Mouse (Mus musculus) thymus, postnatal 25 days (tissue): Measurements from ENCODE around the gene Tcl1b3.
A peak's percentile ranks its signal among the peaks of the same experiment; 100 is the strongest.
"Not testable (repeated sequence)": the region's sequence is repeated elsewhere in the genome, so short reads cannot be mapped to it uniquely, and the experiment has no call there.

Experiments used
- DNase-seq: peaks from one replicate; pipeline ENCODE4 v3.0.0; 2022

The Tcl1b3 gene

DNA sequence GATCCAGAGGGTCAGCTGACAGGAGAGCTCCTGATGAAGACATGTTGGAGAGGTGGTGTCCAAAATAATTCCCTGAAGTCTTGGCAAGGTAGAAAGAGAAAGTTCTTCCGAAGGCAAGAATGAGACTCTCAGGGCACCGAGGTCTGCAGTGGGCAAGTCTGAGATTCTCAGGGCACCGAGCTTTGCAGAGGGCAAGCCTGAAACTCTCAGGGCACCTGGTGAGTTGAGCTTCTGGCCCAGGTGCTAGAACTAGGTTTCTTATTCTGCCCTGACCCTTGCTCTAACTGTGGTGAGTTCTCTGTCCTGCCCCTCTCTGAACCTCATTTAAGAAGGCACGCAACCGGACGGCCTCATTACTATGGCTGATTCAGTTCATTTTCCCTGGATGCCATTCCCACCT is at the start of gene Tcl1b3:
Gene Tcl1b3, plus strand, starts transcription at position 301 of the 400 bp plus-strand sequence.
- DNase-seq: not testable (repeated sequence)

DNA sequence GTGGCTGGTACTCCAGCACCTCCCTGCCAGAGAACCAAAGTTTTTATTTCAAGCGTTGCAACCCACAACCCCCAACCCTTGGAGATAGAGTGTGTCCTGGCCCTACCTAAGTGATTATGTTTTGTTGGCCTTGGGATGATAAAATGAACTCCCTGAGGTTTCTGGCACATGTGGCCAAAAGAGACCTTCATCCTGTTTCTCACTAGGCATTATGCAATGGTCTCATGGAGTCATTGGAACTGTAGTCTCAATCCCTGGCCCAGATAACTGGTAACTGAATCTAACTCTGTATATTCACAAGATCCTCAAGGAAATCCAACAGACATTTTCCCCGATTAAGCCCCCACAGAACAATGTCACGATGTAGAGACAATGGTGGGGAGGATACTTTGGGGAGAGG is 47.7 kb upstream of the Tcl1b3 start:
- DNase-seq: no peak

DNA sequence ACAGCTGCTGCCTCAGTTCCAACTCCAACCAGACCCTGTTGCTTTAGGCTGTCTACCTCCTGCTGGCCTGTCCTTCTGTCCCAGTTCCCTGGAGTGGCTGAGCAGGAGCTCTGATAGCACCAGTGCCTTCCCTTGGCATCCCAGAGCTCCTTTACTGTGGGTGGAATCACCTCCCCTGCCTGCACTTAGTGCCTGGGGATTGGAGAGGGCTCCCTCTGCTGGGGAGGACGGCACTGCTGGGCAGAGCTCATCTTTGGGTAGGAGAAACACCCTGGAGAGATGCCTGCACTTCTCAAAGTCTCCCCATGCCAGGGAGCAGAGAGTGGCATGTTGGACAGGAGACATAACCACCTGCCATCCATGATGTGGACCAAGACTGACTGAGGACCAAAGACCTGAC is 45.9 kb upstream of the Tcl1b3 start:
- not testable (repeated sequence) for DNase-seq

DNA sequence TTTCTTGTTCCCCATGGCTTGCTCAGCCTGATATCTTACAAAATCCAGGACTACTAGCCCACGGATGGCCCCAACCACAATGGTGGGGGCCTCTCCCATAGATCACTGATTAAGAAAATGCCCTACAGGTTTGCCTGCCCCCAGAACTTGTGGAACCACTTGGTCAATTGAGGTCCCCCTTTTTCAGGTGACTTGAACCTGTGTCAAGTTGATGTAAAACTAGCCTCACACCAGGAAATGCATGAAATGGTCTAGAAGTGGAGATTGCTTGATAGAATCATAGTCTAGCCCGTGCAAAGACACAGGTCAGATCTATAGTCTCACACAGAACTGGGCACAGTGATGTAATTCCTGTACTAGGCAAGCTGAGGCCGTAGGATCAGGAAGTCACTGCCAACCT is 45.1 kb upstream of the Tcl1b3 start, which contains the start of gene Tcl1b2:
Gene Tcl1b2, plus strand, starts transcription at position 301 of the 400 bp plus-strand sequence.
- no peak for DNase-seq

DNA sequence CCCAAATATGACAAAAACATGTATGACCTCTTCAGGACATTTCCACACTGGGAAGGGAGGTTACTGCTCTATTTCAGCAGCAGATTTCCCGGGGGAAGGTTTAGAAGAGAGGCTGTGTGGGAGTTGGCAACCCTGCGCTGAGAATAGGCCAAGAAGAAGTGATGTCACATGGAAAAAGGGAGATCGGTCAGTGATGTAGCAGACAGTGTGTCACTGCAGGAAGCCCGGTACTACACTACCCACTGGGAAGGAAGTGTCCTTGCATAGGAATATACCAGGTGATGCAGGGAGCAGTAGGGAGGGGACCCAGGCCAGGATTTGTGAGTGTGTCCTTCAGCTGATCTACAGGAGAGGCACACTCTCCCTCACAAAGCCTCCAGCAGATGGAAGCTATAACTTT is 35.6 kb upstream of the Tcl1b3 start:
- not testable (repeated sequence) for DNase-seq

DNA sequence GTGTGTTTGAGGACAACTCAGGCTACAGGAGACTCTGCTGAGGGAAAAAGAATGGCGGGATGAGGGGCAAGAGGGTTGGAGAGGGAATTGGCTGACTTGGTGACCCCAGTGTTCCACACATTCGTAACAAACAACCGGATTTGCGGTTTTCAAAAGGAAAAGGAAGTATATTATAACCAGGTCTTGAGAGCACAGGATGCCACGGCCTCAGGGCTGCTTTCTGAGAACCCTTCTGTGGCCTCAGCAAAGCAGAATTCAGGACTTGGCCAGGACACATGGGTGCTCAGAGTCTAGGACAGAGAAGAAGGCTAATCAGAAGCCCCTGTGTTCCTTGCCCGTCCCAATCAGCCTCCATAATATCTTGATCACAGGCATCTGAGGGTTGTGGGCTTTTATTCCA is 32.0 kb upstream of the Tcl1b3 start:
- no peak for DNase-seq

DNA sequence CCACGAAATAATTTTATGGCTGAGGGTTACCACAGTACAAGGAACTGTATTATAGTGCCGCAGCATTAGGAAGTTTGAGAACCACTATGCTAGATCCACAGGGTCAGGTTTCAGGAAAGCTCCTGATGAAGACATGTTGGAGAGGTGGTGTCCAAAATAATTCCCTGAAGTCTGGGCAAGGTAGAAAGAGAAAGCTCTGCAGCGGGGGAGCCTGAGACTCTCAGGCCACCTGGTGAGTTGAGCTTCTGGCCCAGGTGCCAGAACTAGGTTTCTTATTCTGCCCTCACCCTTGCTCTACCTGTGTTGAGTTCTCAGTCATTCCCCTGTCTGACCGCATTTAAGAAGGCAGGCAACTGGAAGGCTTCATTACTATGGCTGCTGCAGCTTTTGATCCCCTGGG is 31.5 kb upstream of the Tcl1b3 start, which contains the start of gene Tcl1b1:
Gene Tcl1b1, plus strand, starts transcription at position 301 of the 400 bp plus-strand sequence.
- DNase-seq: no peak

DNA sequence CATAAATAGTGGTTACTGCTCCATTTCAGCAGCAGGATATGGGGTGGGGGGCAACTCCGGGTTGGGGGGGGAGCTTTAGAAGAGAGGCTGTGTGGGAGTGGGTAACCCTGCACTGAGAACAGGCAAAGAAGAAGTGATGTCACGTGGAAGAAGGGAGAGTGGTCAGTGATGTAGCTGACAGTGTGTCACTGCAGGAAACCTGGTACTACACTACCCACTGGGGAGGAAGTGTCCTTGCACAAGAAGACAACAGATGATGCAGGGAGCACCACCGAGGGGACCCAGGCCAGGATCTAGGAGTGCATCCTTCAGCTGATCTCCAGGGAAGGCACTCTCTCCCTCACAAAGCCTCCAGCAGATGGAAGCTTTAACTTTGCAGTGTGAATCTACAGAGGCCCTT is 24.1 kb upstream of the Tcl1b3 start:
- DNase-seq: no peak

DNA sequence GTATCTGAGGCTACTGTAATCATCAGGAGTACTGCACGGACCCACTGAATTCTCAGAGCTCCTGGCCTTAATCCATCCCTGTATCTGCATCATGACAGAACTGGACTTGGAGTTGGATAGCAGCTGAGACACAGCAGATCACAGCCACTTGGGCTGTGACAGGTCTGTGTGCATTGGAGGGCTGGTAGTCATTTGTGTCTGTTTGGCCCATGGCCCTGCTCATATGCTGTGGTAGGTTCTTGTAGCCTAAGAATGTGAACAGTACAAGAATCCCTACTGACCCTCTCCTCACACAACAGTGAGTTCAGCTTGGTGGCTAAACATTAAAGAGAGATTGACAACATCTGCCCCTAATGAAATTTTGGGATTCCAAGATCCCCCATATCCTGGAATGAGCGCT is 17.5 kb upstream of the Tcl1b3 start:
- no peak for DNase-seq

DNA sequence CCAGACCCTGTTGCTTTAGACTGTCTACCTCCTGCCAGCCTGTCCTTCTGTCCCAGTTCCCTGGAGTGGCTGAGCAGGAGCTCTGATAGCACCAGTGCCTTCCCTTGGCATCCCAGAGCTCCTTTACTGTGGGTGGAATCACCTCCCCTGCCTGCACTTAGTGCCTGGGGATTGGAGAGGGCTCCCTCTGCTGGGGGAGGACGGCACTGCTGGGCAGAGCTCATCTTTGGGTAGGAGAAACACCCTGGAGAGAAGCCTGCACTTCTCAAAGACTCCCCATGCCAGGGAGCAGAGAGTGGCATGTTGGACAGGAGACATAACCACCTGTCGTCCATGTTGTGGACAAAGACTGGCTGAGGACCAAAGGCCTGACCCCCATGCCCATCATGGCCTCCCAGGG is 16.5 kb upstream of the Tcl1b3 start:
- DNase-seq: peak; percentile 66

DNA sequence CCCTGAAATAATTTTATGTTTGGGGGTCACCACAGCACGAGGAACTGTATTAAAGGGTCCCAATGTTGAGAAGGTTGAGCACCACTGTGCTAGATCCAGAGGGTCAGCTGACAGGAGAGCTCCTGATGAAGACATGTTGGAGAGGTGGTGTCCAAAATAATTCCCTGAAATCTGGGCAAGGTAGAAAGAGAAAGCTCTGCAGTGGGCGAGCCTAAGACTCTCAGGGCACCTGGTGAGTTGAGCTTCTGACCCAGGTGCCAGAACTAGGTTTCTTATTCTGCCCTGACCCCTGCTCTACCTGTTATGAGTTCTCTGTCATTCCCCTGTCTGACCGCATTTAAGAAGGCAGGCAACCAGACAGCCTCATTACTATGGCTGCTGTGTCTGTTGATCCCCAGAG is 14.8 kb upstream of the Tcl1b3 start, which contains the start of gene Tcl1b5:
Gene Tcl1b5, plus strand, starts transcription at position 301 of the 400 bp plus-strand sequence.
- not testable (repeated sequence) for DNase-seq

DNA sequence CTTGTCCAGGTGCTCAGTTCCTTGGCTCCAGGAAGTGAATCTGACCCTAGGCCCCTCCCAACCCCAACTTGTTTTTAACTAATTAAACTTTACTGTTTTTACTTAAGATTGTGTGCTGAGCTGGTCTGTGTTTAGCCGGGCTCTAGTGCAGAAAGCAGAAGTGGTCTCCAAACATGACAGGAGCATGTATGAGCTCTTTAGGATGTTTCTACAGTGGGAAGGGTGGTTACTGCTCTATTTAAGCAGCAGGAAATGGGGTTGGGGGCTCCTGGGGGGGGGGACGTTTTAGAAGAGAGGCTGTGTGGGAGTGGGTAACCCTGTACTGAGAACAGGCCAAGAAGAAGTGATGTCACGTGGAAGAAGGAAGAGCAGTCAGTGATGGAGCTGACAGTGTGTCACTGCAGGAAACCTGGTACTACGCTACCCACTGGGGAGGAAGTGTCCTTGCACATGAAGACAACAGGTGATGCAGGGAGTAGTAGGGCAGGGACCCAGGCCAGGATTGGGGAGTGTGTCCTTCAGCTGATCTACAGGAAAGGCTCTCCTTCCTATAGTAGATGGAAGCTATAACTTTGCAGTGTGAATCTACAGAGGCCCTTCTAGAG is 9.7 kb upstream of the Tcl1b3 start:
- DNase-seq: not testable (repeated sequence)

DNA sequence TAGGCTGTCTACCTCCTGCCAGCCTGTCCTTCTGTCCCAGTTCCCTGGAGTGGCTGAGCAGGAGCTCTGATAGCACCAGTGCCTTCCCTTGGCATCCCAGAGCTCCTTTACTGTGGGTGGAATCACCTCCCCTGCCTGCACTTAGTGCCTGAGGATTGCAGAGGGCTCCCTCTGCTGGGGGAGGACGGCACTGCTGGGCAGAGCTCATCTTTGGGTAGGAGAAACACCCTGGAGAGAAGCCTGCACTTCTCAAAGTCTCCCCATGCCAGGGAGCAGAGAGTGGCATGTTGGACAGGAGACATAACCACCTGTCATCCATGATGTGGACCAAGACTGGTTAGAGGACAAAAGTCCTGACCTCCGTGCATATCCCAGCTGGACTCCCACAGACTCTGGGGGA is 1.9 kb upstream of the Tcl1b3 start:
- peak; percentile 8 for DNase-seq

DNA sequence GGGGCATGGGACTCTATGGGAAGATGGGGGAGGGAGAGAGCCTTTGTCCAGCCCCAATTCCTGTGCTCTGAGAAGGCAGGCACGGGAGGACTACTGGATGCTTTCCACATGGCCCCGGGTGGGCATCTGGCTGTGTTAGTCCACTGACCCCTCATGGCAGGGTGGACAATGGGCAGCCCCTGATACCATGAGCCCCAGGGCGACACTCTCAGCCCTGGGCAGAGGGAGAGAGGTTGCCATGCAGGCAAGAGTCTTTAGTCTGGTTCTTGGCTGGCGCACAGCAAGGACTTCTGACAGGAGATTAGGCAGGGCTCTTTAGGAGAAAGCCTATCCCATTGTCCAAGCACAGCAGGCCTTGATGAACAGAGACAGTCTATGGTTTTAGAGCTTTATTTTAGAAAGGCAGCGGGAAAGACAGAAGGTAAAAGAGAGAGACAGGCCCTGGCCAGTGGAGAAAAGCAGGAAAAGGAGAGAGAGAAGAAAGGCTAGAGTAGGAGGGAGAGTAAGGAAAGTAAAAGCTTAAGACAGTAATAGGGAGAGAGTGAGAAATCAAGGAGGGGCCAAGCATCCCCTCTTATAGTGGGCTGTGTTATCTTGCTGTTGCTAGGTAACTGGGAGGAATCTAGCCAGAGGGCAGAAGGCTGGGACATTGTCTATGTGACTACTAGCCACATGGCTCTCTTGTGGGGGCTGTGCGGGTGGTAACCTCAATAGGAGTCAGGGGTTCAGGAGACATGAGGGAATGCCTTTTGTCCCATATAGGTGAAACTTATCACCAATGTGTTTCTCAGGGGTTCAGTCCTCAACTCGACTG is 9.0 kb downstream of the Tcl1b3 start:
- not testable (repeated sequence) for DNase-seq

DNA sequence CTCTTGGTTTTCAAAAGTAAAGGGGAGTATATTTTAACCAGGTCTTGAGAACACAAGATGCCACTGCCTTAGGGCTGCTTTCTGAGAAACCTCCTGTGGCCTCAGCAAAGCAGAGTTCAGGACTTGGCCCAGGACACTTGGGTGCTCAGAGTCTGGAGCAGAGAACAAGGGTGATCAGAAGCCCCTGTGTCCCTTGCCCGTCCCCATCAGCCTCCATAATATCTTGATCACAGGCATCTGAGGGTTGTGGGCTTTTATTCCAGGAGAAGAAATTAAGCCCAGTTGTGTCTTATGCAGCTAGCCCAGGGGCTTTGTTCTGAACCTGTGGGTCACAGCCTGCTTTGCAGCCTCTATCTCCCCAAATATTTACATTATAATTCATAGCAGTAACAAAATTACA is 10.8 kb downstream of the Tcl1b3 start, which contains the start of gene Tcl1b4:
Gene Tcl1b4, plus strand, starts transcription at position 301 of the 400 bp plus-strand sequence.
- DNase-seq: not testable (repeated sequence)

DNA sequence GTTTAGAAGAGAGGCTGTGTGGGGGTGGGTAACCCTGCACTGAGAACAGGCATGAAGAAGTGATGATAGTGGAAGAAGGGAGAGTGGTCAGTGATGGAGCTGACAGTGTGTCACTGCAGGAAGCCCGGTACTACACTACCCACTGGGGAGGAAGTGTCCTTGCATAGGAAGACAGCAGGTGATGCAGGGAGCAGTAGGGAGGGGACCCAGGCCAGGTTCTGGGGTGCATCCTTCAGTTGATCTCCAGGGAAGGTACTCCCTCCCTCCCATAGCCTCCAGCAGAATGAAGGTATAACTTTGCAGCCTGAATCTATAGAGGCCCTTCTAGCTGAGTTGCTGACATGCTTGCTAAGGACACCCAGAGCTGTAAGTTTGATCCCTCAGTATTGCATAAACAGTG is 16.2 kb downstream of the Tcl1b3 start:
- no peak for DNase-seq

DNA sequence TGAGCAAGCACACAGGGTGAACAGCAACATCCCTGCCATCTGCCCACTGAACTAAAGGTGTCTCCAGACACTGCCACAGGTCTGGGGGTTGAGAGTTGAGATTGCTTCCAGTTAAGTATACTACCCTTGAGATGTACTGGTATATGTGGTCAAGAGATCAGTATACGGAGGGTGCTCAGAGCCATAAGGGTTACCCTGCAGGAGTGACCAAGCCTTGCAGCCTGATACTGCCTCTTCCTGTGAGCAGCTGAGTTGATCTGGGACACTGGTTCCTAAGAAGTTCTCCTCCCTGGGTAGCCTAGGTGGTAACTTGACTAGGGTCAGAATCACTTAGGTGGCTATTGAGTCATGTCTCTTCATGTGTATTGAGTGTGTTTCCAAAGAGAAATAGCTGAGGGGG is 17.6 kb downstream of the Tcl1b3 start:
- DNase-seq: no peak

DNA sequence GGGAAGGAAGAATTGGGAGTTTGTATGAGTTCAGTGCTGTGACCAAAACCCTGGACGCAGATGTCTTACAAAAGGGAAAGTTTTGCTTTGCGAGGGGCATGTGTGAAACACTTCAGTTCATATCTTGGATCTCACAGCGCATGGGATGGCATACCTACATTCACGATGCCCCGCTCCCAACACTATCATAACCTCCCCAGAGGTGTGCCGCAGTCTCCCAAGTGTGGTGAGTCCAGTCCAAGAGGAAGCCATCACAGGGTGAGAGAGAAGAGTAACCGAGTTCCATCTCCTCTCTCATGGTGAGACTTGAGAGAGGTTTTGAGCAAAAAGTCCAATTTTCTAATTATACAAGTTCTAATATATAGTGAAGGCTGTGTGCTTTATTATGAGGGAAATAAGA is 18.4 kb downstream of the Tcl1b3 start:
- no peak for DNase-seq

DNA sequence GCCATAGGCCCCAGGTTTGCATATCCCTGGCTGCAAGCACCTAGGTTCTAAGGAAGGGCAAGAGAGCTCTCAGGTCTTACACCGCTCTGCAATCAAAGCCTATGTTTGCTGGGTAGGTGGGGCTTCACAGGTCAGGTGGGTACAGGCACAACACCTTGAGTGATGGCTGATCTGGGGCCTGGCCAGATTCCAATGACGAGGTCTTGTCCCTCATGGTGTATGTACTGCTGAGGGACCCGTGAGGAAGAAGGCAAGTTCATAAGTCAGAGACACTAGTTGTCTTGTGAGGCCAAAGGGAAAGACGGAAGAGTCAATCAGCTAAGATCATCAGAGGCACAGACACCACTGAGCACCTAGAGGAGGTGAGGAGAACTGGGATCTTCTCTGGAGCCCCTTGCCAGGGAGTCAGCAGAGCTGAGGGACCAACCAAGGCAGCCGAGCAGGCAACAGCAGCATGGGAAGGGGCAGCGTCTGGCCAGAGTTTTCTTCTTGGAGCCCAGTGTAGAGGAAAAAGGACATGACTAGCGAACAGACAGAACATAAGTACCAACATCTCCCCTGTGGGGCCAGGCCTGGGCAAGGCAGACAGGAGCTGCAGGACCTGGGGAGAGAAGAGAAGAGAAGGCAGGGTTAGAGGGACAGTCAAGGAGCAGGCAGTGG is 26.4 kb downstream of the Tcl1b3 start:
- DNase-seq: no peak

DNA sequence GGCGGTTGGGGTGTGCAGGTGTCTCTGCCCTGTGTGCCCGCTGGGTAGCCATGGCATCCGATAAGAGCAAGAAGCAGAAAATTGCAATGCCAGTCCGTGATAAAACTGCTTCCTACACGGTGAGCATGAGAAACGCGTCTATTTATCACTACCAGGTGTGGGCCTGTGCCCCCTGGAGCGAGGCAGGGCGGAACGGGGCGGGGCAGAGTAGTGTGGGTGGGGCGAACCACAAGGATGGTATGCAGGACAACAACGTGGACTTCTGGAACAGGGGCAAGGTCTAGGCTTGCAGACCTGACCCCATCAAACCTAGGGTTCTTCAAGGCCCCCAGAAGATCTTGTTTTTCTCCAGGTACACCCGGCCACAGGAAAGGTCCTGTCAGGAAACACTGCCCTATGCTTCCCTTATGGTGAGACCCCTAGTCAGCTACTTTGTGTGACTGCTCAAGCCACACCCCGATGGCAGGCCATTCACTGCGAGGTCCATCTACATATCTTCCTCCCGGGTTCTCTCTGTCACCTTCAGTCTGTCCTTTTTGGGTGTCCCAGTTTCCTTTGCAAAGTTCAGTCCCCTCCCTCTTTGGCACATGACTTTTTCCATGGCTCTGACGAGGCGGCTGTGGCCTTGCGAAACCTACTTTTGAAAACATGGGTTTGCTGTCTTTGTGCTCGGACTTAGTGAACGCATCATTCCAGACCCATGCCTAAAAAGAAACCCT is 31.9 kb downstream of the Tcl1b3 start, which contains the start of gene Tcl1:
Gene Tcl1, minus strand, starts transcription at position 193 of the 719 bp plus-strand sequence.
- no peak for DNase-seq

DNA sequence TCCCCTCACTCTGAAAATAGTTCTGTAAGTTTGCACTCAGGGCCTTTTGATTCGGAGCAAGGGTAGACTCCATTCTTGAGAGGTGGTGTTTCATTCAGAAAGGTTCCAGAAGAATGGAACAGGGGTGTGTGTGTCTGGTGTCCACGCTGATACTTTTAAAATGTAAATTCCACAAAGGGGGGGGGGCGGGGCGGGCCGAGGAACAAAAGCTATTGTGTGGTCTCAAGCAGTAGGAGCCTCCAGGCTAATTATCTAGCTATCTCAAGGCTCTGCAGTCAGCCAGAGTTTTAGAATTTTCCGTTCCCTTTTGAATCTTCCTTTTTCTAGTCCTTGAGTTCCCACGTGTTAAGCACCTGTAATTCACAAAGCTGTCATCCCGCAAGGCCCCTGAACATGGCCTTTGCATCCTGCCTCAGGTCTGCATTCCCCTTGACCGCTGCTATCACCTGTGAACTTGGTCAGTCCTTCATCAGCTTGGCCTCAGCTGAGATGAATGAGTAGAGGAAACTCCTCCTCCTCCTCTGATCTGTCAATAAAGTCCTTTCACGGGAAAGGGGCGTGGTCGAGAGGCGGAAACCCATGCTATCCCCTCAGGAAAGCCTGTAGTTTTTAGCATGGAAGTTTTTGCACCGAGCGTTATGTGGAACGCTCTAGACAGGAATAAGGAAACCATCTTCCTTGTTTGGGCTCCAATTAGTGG is 33.9 kb downstream of the Tcl1b3 start:
- no peak for DNase-seq

DNA sequence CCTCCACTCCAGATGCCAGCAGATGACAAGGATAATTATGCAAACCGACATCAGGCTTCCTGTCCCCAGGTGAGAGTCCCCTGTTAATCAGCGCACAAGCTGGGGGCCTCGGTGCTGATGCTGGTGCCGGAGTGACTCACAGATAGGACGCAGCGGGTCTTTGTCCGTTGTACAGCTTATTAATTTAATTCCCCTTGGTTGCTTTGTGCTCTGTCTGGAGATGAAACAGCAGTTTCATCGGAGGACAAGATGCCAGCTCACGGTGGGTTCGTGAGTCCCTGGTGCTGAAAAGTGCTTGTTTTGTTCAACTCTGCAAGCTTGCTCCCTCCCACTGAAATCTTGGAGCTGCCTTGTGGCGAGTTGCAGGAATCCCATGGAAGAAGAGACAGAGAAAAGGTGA is 43.5 kb downstream of the Tcl1b3 start:
- DNase-seq: no peak
